Mouse (Mus musculus): ENCODE measurements around the gene B2m.
A peak's percentile ranks its signal among the peaks of the same experiment; 100 is the strongest.

The B2m gene

GRCm38 (mm10) chr2:122151221-122151620, 3.7 kb downstream of the B2m start:
- DNase-seq: no peak

DNA sequence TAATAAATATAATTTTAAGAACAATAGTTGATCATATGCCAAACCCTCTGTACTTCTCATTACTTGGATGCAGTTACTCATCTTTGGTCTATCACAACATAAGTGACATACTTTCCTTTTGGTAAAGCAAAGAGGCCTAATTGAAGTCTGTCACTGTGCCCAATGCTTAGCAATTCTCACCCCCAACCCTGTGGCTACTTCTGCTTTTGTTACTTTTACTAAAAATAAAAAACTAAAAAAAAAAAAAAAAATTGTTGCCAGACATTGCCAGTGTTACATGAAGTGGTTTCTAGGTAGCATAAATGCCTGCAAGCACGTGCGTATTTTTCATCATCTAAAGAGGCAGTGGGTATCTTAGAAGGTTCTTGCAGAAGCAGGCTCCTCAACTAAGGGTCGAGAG, 5.4 kb downstream of the B2m start:
- no peak for DNase-seq

DNA sequence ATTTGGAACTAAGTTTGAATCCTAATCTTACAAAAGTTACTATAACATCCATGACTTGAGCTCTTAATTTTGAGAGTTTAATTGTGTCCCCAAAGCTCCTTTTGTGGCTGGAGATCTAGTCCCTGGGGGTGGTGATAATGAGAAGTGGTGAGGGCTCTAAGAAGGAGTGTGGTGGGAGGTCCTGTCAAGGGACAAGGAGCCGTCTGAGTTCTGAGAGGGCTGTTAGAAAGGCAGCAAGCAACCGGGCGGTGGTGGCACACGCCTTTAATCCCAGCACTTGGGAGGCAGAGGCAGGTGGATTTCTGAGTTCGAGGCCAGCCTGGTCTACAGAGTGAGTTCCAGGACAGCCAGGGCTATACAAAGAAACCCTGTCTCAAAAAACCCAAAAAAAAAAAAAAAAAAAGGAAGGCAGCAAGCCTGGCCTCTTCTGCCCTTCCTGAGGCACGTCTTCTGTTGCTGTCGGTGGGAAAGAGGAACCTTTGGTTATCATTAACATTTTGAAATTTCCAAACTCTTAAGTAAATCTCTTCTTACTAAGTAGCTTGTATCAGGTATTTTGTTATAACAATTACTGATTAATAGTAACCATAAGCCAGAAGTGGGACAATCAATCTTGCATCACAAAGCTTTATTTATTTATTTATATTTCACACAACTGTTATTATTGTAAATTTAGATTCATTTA, 6.3 kb downstream of the B2m start:
- no peak for DNase-seq

DNA sequence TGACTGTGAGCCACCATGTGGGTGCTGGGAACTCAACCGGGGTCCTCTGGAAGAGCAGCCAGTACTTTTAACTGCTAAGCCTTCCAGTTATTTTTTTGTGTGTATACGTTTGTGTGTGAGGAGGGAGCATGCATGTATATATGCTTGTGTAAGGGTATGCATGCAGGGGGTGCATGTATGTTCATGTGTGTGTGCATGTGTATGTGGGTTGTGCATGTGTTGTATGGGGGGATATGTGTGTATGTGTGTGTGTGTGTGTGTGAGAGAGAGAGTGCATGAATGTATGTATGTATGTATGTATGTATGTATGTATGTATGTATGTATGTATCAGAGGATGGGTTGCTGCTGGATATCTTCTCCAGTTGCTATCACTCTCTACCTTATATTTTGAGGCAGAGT, 7.0 kb downstream of the B2m start:
- no peak for DNase-seq

GRCm38 (mm10) chr2:122155292-122155691, 7.8 kb downstream of the B2m start:
- no peak for DNase-seq

DNA sequence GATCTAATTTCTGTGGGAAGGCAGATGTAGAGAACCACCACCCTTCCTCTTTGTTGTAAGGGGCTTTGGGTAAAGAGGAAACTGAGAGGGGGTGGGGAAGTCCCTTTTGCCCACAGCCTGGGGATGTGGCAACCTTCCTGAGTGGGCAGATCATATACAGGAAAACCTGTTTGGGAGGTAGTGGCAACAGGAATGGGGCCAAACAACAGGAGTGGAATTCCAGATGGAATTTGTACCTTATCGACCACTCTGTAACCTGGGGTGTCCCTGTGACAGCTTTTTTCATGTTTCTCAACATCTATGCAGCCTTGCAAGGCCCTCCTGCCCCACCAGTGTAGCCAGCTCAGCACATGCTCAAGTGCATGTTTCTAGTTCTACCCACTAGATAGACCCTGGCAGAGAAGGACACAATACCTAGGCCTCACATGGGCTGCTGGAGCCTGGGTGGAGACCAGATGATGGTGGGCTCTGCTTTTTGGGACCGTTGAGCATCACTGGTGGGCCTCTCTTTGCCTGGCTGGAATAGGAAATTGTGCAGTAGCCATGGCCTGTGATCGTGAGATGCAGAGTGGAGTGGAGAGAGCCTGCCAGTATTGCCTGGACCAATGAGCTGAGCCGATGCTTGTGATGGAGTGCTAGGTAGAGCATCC, 8.7 kb downstream of the B2m start:
- DNase-seq: no peak

- DNase-seq: no peak
Observed at GRCm38 (mm10) chr2:122157561-122157960, 10.1 kb downstream of the B2m start.

DNA sequence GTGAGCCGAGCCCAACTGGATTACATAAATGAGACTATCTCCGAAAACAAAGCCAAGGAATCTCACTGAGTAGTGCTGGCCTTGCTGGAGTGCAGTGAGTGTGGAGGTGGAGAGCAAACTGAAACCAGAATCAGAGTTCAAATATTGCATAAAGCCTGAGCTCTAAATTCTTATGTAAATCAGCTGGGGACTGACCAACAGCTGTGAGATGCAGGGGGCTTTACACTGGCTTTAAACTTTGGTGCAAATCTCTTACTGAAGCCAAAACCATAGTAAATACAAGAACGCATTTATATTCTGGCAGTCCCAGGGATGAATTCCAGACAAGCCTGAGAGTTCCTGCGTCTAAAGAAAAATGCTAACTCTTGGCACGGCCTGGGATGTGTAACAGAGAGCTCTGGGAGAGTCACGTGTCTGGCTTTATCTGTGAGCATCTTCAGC, 10.9 kb downstream of the B2m start:
- no peak for DNase-seq

GRCm38 (mm10) chr2:122159667-122160066, 12.2 kb downstream of the B2m start:
- DNase-seq: no peak

- peak; percentile 76 for DNase-seq
Observed at GRCm38 (mm10) chr2:122160680-122161079, 13.2 kb downstream of the B2m start, which contains the start of gene Trim69. Gene Trim69, plus strand, starts transcription at chr2:122160700.

GRCm38 (mm10) chr2:122161542-122161941, 14.1 kb downstream of the B2m start:
- no peak for DNase-seq

DNA sequence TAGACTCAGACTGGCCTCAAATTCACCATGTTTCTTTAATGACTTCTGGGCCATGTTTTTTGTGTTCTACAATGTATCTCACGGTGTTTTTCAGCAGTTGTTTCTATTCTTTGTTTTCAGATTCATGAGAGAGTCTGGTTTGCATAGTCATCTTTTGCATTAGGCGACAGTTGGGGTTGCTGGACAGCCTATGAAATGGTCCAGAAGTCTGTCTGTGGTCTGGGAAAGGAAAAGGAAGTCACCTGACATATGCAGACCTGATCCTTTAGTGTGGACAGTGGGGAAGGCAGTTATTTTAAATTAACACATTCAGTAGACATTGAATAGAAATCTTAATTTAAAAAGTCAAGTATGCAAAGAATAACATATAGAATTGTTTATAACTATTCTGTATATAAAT, 15.0 kb downstream of the B2m start:
- no peak for DNase-seq

GRCm38 (mm10) chr2:122163430-122164195, 16.1 kb downstream of the B2m start:
- DNase-seq: no peak

DNA sequence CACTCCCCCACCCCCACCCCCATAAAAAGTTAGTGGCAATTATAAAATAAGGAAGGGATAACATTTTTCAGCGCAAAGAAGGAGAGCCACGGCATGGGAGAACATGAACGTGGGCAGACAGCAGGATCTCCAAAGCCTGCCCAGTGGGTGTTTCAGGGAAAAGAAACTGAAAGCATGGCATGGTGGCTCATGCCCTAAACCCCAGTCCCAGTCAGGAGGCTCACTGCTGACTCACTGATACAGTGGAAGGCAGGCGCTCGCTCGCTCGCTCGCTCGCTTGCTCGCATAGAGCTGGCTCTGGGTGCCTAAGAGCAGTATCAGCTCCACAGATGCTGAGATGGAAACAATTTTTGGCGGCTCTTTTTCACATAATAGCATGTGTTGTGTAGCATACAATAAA, 16.8 kb downstream of the B2m start:
- no peak for DNase-seq

DNA sequence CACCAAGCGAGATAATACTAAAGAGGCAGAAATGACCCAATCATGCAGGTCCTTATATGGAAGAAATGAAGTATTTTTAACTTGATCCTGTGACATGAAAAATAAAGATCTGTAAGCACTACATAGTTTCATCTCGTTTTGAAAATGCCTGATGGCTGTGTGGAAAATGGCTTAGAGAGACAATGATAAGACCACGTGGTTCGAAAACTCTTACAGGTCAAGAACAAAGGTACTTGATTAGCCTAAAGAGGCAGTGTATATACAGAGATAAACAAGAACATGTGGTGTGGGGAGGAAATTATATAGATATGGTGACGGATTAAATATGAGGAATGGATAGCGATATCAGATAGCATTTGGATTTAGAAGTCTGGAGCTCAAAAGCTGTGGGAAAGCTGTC, 23.8 kb downstream of the B2m start:
- DNase-seq: no peak

DNA sequence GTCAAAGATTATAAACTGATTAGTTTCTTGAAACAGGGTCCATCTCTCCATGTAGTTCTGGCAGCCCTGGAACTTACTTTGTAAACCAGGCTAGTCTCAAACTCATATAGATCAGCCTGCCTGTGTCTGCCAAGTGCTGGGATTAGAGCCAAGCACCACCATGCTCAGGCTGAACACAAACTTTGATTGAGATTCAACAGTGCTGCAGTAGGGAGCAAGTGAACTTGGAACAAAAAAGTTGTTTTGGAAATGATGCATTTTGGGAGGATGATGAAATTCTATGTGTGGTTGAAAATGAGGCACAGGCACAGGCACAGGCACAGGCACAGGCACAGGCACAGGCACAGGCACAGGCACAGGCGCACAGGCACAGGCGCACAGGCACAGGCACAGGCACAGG, 24.7 kb downstream of the B2m start:
- no peak for DNase-seq

DNA sequence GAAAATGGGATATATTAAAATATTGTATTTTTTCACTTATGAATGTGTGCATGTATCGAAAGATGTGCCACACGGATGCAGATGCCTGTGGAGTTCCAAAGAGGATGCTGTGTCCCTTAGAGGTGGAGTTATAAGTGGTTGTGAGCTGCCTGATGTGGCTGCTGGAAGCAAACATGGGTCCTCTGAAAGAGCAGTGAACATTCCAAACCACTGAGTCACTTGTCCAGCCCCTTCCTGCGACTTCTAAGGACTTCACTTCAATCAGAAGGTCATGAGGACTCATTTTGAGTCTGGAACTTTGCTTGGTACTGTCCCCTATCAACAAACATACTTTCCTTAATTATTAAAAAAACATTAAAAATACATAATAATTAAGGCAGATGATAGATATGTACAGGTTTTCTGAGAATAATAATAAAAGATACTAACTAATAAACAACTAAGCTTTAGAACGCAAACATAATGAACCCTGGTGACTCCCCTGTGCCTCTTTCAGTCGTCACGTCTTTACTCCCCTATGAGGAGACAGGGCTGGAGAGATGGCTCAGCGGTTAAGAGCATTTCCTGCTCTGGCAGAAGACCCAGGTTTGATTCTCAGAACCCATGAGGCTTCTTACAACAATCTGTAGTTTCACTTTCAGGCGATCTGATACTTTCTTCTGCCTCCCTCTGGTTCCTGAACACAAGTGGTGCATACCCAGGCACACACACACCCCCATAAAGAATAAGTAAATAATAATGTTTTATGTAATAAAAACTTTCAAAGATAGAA, 32.8 kb downstream of the B2m start:
- DNase-seq: no peak

DNA sequence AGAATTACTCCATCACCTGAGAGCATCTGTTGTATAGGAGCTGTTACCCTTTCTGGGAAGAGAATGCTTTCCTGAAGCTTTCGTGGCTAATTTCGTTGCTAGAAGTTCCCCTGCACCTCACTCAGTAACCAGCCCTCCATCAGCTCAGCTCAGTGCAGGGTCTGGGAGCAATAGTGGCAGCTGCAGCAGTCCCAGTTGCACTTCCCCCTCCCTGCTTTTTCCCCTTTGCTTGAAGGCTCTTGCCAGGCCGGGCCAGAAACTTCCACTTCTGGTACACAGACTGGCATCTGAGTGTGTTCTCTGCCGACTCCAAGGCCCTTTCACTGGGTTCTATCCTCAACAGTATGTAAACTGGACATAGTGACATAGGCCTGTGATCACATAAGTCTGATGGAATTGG, 37.6 kb downstream of the B2m start:
- no peak for DNase-seq

DNA sequence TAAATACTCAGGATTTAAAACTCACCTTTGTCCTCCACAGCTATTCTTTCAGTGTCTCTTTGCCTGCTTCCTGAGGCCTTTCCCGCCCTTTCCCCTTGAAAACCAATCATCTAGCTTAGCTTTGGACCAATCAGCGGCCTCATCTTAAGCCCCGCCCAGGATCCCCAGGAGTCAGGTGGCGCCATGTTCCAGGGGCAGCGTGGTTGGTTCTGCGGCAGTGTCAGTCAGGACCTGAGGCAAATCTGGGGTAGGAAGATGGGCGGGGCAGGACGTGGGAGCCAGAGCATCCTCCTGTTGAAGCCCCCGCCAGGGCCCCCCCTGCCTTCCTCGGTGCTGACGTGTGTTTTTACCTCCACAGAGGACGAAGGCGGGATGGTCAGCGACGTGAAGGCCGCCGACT, 38.6 kb downstream of the B2m start, which contains the start of the genes Patl2 and Terb2:
Gene Patl2, minus strand, starts transcription at position 84 of the 400 bp plus-strand sequence.
Gene Terb2, plus strand, starts transcription at position 167 of the 400 bp plus-strand sequence.
- no peak for DNase-seq

DNA sequence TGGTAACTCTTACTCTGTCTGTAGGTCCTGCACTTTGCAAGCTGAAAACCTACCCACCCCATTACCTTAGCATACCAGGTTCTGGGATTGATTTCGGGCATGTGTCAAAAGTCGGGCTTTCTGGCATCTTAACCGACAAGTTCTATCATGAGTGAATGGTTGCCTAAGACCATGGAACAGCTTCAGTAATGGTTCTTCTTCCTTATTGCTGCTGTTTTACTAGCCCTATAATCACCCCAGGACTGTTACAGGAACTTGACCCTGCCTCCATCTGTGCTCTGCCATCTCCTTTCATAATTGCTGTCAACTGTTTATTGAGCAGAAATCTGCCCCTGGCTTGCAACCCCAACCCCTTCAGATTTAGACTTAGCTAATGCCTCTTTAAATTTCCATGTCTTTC, 39.3 kb downstream of the B2m start:
- no peak for DNase-seq

GRCm38 (mm10) chr2:122191849-122192248, 44.4 kb downstream of the B2m start:
- DNase-seq: no peak

GRCm38 (mm10) chr2:122194509-122194929, 47.0 kb downstream of the B2m start:
- DNase-seq: peak; percentile 16

DNA sequence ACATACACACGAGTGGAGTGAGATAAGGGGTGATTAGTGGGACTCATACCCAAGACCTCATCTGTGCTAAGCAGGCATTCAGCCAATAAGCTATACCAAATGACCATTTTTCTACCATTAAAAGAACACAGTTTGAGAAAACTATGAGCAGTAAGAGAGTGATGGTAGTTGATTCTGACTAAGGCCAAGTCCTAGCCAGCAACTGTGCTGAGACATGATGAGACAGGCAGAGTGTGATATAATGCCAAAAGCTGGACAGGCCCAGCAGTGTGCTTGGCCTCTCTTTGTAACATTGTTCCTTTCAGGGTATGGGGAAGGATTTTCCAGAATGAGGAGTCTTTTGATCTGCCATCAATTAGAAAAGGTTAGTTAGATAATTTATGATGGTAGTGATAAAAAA, 54.0 kb downstream of the B2m start:
- no peak for DNase-seq
